Mouse (Mus musculus) heart, postnatal 0 days (tissue): ENCODE measurements around the gene Ift74. TPM values are rescaled to one million over a fixed set of nuclear protein-coding genes. Genes with fewer than 3 reads are reported as not detected.

ENCODE experiments used
- ATAC-seq: fragments of 200-750 bp; cut with Nextera tagmentation; 2 replicates; pipeline ENCODE4 v1.8.0; 2017; ENCODE audit warnings: low read depth, moderate number of reproducible peaks, moderate library complexity; ENCODE audit not compliant: insufficient read depth
- DNase-seq: peaks from one replicate; pipeline ENCODE4 v3.0.0-alpha.2; 2016; ENCODE audit warnings: low spot score
- H3K27ac ChIP-seq: fragments of 300-500 bp; sonication (generic); 2 replicates; pipeline ENCODE4 v1.5.1; 2014; ENCODE audit warnings: low read depth, mild to moderate bottlenecking
- H3K27me3 ChIP-seq: fragments of 300-500 bp; sonication (generic); 2 replicates; pipeline ENCODE4 v1.6.1; 2014; ENCODE audit warnings: low read length, mixed read lengths; ENCODE audit not compliant: control insufficient read depth, insufficient read depth
- H3K36me3 ChIP-seq: fragments of 300-500 bp; sonication (generic); replicated peaks from 2 replicates; pipeline ENCODE4 v1.6.1; 2014; ENCODE audit warnings: low read length, mixed read lengths; ENCODE audit not compliant: control insufficient read depth, insufficient read depth
- H3K4me1 ChIP-seq: fragments of 300-500 bp; sonication (generic); 2 replicates; pipeline ENCODE4 v1.6.1; 2014; ENCODE audit warnings: antibody characterized with exemption; ENCODE audit not compliant: control insufficient read depth, insufficient read depth
- H3K4me2 ChIP-seq: fragments of 300-500 bp; sonication (generic); 2 replicates; pipeline ENCODE4 v1.6.1; 2014; ENCODE audit warnings: low read depth, mild to moderate bottlenecking, low read length, moderate library complexity
- H3K4me3 ChIP-seq: fragments of 300-500 bp; sonication (generic); 2 replicates; pipeline ENCODE4 v1.5.1; 2014; ENCODE audit warnings: low read depth, low read length
- H3K9ac ChIP-seq: fragments of 300-500 bp; sonication (generic); replicated peaks from 2 replicates; pipeline ENCODE4 v1.6.1; 2014; ENCODE audit warnings: low read depth, low read length, mixed read lengths
- H3K9me3 ChIP-seq: fragments of 300-500 bp; sonication (generic); replicated peaks from 2 replicates; pipeline ENCODE4 v1.6.1; 2016; ENCODE audit warnings: low read length; ENCODE audit not compliant: control insufficient read depth
- CTCF ChIP-seq: IDR thresholded peaks from 2 replicates; pipeline ENCODE4 v1.5.1; 2016; ENCODE audit warnings: antibody characterized with exemption, control low read depth, low read depth
- EP300 ChIP-seq: IDR thresholded peaks from 2 replicates; pipeline ENCODE4 v1.6.1; 2016; ENCODE audit warnings: antibody characterized with exemption, low read depth
- WGBS: fragments of 180-500 bp; shearing (Covaris S2); extraction: QIAGEN DNeasy Blood & Tissue Kit; methylation state at CpG from one replicate; pipeline ENCODE4 v1.1.7; 2014; 5-methylcytosine and 5-hydroxymethylcytosine counted together
- polyA plus RNA-seq: library from polyadenylated mRNA; unstranded; fragments of >200 nt; fragmentation: Nextera tagmentation; extraction: Ambion mirVana; gene quantifications from 2 replicates; pipeline ENCODE4 v1.2.1, GENCODE M21; 2015
- total RNA-seq: library from RNA; depleted of rRNA; stranded (reverse); fragments of >200 nt; gene quantifications from 2 replicates; pipeline ENCODE4 v1.2.3, GENCODE M21; 2014; ENCODE audit warnings: low replicate concordance; rRNA removed

Ift74 gene
- 0.92 and 3.4 TPM in 2 replicates for total RNA-seq
- 10.3 and 12.6 TPM in 2 replicates for polyA plus RNA-seq

DNA sequence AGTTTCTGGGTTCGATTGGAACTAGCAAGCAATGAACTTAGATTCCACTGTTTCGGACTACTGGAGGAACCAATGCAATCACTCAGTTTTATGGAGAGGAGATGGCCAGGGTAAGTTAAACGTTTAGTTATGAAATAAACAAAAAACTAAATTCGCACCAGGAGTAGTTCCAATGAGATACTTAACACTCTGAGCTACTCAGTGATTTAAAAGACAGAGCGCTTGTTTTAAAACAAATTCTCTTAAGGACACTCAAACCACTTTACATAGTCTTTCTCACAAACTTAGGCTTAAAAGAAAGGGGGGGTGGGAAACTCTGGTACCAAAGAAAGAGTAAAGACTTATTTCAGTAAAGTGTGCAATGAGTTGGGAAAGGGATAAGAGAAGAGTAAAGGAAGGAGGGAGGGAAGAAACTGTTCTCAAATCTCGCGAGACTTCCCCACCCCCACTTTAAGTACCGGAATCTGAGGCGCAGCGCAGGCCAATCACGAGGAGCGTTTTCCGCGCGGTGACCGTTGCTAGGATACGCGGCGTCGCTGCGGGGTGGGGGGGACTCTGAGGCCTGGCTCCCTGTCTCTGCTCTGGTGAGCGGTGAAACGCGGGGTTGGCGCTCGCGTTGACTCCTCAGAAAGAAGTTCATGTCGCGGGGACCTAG, at the start of gene Ift74:
Ift74 (plus strand) TSS at position 520 of the 655 bp plus-strand sequence.
- ATAC-seq (peak; percentile 99), DNase-seq (peak; percentile 96)
- no peaks in the 10 kb centered on the region for H3K27me3 ChIP-seq
- H3K27ac ChIP-seq = peak within 1 kb of the TSS; percentile 72
- H3K4me3 ChIP-seq = peak within 1 kb of the TSS; percentile 74
- H3K4me1 ChIP-seq = peaks cover 8% of the 10 kb centered on the region
- H3K9me3 ChIP-seq = no peaks in the 10 kb centered on the region
- TF ChIP-seq EP300 = peak; percentile 94
- TF ChIP-seq CTCF = no peak
- H3K9ac ChIP-seq = peak within 1 kb of the TSS; percentile 59
- H3K36me3 ChIP-seq = no peaks in the 10 kb centered on the region
- 3% methylated on average over 29 of the region's 29 CpGs for WGBS
- peak within 1 kb of the TSS; percentile 75 for H3K4me2 ChIP-seq

DNA sequence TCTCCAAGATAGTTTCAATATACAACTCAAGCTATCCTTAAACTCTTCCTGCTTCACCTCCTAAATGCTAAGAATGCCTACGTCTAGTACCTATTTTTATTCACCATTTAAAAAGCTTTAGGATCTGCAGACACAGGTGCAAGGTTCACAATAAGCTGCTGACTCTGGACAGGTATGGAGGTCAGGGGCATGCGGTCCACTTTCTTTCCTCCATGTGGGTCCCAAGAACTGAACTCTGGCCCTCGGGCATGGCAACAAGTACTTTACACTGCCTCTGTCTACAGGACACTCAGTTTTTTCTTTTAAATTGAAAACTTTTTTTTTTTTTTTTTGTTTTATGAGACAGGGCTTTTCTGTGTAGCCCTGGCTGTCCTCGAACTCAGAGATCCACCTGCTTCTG, 41.6 kb upstream of the Ift74 start:
- H3K36me3 ChIP-seq = peaks cover 43% of the 10 kb centered on the region
- no peak for DNase-seq

DNA sequence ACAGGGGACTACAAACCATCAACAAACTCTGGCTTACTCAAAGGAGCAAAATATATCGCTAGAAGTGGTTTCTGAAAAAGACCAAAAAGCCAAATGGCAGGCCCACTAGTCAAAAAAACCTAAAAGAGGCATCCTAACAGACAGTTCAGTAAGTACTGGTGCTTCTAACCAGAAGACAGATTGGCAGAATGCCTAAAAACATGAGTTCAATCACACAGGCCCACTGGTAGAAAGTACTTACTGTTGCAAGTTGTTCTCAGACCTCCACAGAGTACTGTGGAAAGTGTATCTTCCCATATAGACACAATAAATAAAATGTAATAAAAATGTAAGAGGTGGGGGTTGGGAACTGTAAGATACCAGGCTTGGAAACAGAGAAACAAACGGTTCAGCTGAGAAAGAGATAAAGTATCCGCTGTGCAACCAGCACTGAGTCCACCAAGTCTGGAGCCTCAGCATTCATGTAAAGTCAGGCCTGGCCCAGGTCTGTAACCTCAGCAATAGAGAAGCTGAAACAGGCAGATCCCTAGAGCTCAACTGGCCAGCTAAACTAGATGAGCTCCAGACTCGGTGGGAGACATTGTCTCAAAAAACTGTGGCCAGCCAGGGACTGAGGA, 22.4 kb upstream of the Ift74 start:
- Histone ChIP-seq H3K36me3 (no peaks in the 10 kb centered on the region), H3K4me1 (0 out of 2 replicates have a peak, but pooled peaks cover 7% of the 10 kb centered on the region), H3K9me3 (no peaks in the 10 kb centered on the region), H3K27me3 (no peaks in the 10 kb centered on the region), H3K27ac (no peak overlapping the region), H3K4me3 (no peak overlapping the region), H3K9ac (no peak overlapping the region), H3K4me2 (no peak overlapping the region)
- 61% methylated on average over 4 of the region's 4 CpGs for WGBS
- TF ChIP-seq CTCF (no peak), EP300 (no peak)
- ATAC-seq (no peak), DNase-seq (no peak)

More for the DNA sequence above, 41.6 kb upstream of the Ift74 start:
- H3K9me3 ChIP-seq = no peaks in the 10 kb centered on the region
- H3K27ac ChIP-seq = no peak overlapping the region
- ATAC-seq = no peak
- 90% methylated on average over 4 of the region's 4 CpGs for WGBS
- H3K4me3 ChIP-seq = no peak overlapping the region
- TF ChIP-seq EP300 (no peak), CTCF (no peak)
- no peaks in the 10 kb centered on the region for H3K4me1 ChIP-seq
- H3K4me2 ChIP-seq = no peak overlapping the region
- H3K9ac ChIP-seq = no peak overlapping the region
- H3K27me3 ChIP-seq = no peaks in the 10 kb centered on the region

DNA sequence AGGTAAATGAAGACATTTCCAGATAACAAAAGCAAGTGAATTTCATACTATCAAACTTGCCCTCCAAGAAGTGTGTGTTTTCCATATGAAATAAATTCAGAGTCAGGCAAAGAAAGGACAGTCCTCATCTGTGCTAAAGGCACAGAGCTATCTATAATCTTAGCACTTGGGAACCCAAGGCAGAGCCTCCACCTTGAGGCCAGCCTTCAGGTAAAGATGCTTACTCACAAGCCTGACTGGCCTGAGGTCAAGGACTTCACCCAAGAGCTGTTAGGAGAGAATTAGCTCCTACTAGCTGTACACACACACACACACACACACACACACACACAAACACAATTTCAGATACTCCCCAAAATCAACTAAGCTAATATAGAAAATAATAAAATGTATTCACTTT, 21.6 kb upstream of the Ift74 start:
- TF ChIP-seq CTCF (no peak), EP300 (no peak)
- H3K27me3 ChIP-seq = no peaks in the 10 kb centered on the region
- no peak overlapping the region for H3K4me2 ChIP-seq
- 0 out of 2 replicates have a peak, but pooled peaks cover 7% of the 10 kb centered on the region for H3K4me1 ChIP-seq
- no peak overlapping the region for H3K27ac ChIP-seq
- no peaks in the 10 kb centered on the region for H3K9me3 ChIP-seq
- no peaks in the 10 kb centered on the region for H3K36me3 ChIP-seq
- no peak overlapping the region for H3K9ac ChIP-seq
- DNase-seq = no peak
- H3K4me3 ChIP-seq = no peak overlapping the region
- ATAC-seq = no peak

GRCm38 (mm10) chr4:94601395-94601794, 12.9 kb upstream of the Ift74 start:
- Histone ChIP-seq H3K9me3 (no peaks in the 10 kb centered on the region), H3K4me2 (peak overlapping the region; percentile 72; the same call in 1 of the 2 replicates), H3K36me3 (no peaks in the 10 kb centered on the region), H3K27ac (no peak overlapping the region), H3K9ac (no peak overlapping the region), H3K27me3 (no peaks in the 10 kb centered on the region), H3K4me1 (peaks cover 7% of the 10 kb centered on the region; the same call in 1 of the 2 replicates), H3K4me3 (no peak overlapping the region)
- no peak for DNase-seq
- WGBS = 85% methylated on average over 4 of the region's 4 CpGs
- ATAC-seq = no peak
- TF ChIP-seq CTCF = 0 out of 2 replicates have a peak, but pooled peaks have one; percentile 6
- no peak for TF ChIP-seq EP300
